Mouse (Mus musculus): ENCODE data around the gene Neurl1a.
A peak's percentile ranks its signal among the peaks of the same experiment; 100 is the strongest.
"Not testable (repeated sequence)": the region's sequence is repeated elsewhere in the genome, so short reads cannot be mapped to it uniquely, and the experiment has no call there.

Neurl1a gene

GRCm38 (mm10) chr19:47178431-47179271, at the start of gene Neurl1a:
Neurl1a (plus strand) TSS chr19:47178820.
- peak; percentile 38 for DNase-seq

- DNase-seq, result no peak
Measured at GRCm38 (mm10) chr19:47128835-47129234, 49.8 kb upstream of the Neurl1a start.

GRCm38 (mm10) chr19:47130551-47131125, 48.0 kb upstream of the Neurl1a start:
- no peak for DNase-seq

GRCm38 (mm10) chr19:47133161-47133560, 45.5 kb upstream of the Neurl1a start:
- DNase-seq, result no peak

- no peak for DNase-seq
Measured at GRCm38 (mm10) chr19:47135568-47135967, 43.1 kb upstream of the Neurl1a start.

- no peak for DNase-seq
Measured at GRCm38 (mm10) chr19:47136170-47136569, 42.5 kb upstream of the Neurl1a start.

GRCm38 (mm10) chr19:47137051-47137581, 41.5 kb upstream of the Neurl1a start:
- DNase-seq, result peak; percentile 67

- DNase-seq, result peak; percentile 62
Measured at GRCm38 (mm10) chr19:47137771-47138421, 40.7 kb upstream of the Neurl1a start, which contains the start of gene Calhm2. Calhm2 (minus strand) TSS chr19:47138294.

GRCm38 (mm10) chr19:47139611-47140010, 39.0 kb upstream of the Neurl1a start:
- DNase-seq, result not testable (repeated sequence)

GRCm38 (mm10) chr19:47142438-47142837, 36.2 kb upstream of the Neurl1a start:
- DNase-seq, result no peak

- DNase-seq, result no peak
Measured at GRCm38 (mm10) chr19:47144154-47144553, 34.5 kb upstream of the Neurl1a start, which contains the start of gene Calhm1. Calhm1 (minus strand) TSS chr19:47144254.

GRCm38 (mm10) chr19:47148267-47148847, 30.3 kb upstream of the Neurl1a start:
- no peak for DNase-seq

- no peak for DNase-seq
Measured at GRCm38 (mm10) chr19:47149854-47150253, 28.8 kb upstream of the Neurl1a start.

GRCm38 (mm10) chr19:47151332-47152061, 27.1 kb upstream of the Neurl1a start:
- DNase-seq, result no peak

GRCm38 (mm10) chr19:47152062-47152369, 26.6 kb upstream of the Neurl1a start:
- DNase-seq, result no peak

- DNase-seq, result no peak
Measured at GRCm38 (mm10) chr19:47153767-47154166, 24.9 kb upstream of the Neurl1a start.

GRCm38 (mm10) chr19:47157664-47158063, 21.0 kb upstream of the Neurl1a start, which contains the start of gene Calhm3:
Calhm3 (minus strand) TSS chr19:47157764.
- no peak for DNase-seq

- DNase-seq, result no peak
Measured at GRCm38 (mm10) chr19:47161669-47162068, 17.0 kb upstream of the Neurl1a start.

GRCm38 (mm10) chr19:47163176-47163744, 15.4 kb upstream of the Neurl1a start:
- no peak for DNase-seq

- DNase-seq, result no peak
Measured at GRCm38 (mm10) chr19:47166758-47167157, 11.9 kb upstream of the Neurl1a start.

GRCm38 (mm10) chr19:47167617-47168214, 10.9 kb upstream of the Neurl1a start:
- DNase-seq, result no peak

GRCm38 (mm10) chr19:47168223-47168622, 10.4 kb upstream of the Neurl1a start:
- peak; percentile 24 for DNase-seq
